Mouse (Mus musculus) midbrain, embryonic 12.5 days (tissue): ENCODE measurements around the gene Ckap2l. TPM values are rescaled to one million over a fixed set of nuclear protein-coding genes. Genes with fewer than 3 reads are reported as not detected.

Experiments used
- ATAC-seq: fragments of 200-750 bp; cut with Nextera tagmentation; 2 replicates; pipeline ENCODE4 v1.8.0; 2017; ENCODE audit warnings: low read depth, moderate TSS enrichment, moderate library complexity; ENCODE audit not compliant: low FRiP score
- H3K27ac ChIP-seq: fragments of 300-500 bp; sonication (generic); replicated peaks from 2 replicates; pipeline ENCODE4 v1.5.1; 2016; ENCODE audit warnings: mild to moderate bottlenecking
- H3K27me3 ChIP-seq: fragments of 300-500 bp; sonication (generic); 2 replicates; pipeline ENCODE4 v1.6.1; 2016; ENCODE audit warnings: mild to moderate bottlenecking
- H3K36me3 ChIP-seq: fragments of 300-500 bp; sonication (generic); 2 replicates; pipeline ENCODE4 v1.6.1; 2016
- H3K4me1 ChIP-seq: fragments of 300-500 bp; sonication (generic); 2 replicates; pipeline ENCODE4 v1.6.1; 2016
- H3K4me2 ChIP-seq: fragments of 300-500 bp; sonication (generic); replicated peaks from 2 replicates; pipeline ENCODE4 v1.6.1; 2016; ENCODE audit warnings: mild to moderate bottlenecking, moderate library complexity
- H3K4me3 ChIP-seq: fragments of 300-500 bp; sonication (generic); 2 replicates; pipeline ENCODE4 v1.5.1; 2016; ENCODE audit warnings: mild to moderate bottlenecking
- H3K9ac ChIP-seq: fragments of 300-500 bp; sonication (generic); replicated peaks from 2 replicates; pipeline ENCODE4 v1.6.1; 2016; ENCODE audit warnings: mild to moderate bottlenecking, moderate library complexity
- H3K9me3 ChIP-seq: fragments of 300-500 bp; sonication (generic); 2 replicates; pipeline ENCODE4 v1.6.1; 2016; ENCODE audit warnings: mild to moderate bottlenecking
- WGBS: fragments of 180-500 bp; shearing (Covaris S2); methylation state at CpG from one replicate; pipeline ENCODE4 v1.1.7; 2016; 5-methylcytosine and 5-hydroxymethylcytosine counted together
- polyA plus RNA-seq: library from polyadenylated mRNA; unstranded; fragments of >200 nt; fragmentation: Nextera tagmentation; extraction: Ambion mirVana; gene quantifications from 2 replicates; pipeline ENCODE4 v1.2.1, GENCODE M21; 2016

Gene Ckap2l
- polyA plus RNA-seq, 1 experiment from 2014 or later, result 46.0 TPM

DNA sequence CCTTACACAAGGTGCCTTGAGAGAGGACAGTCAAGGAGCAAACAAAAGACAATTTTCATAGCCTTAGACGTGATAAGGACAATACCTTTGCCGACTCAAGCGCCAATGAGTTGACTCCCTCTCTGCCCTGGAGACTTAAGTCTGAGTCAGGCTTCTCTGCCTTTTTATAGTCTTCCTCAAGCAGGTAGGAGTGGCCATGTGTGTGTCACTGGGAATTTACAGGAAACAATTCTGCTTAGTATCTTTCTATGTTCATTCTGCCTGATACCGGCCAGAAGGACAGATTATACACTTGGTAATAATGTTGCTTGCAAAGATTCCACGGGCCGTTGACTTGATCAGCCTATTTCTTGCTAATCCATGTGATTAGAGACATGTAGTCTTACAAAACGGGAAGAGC lies 12.8 kb upstream of the Ckap2l start, which contains the start of gene Il1a:
Gene Il1a (minus strand): TSS at position 137 of the 400 bp plus-strand sequence.
- Histone ChIP-seq H3K9ac (no peak within 1 kb of the TSS), H3K4me1 (peaks cover 4% of the 10 kb centered on the region; the same call in 1 of the 2 replicates), H3K4me3 (no peak within 1 kb of the TSS), H3K36me3 (no peaks in the 10 kb centered on the region), H3K27ac (no peak within 1 kb of the TSS), H3K27me3 (no peaks in the 10 kb centered on the region), H3K4me2 (no peak within 1 kb of the TSS), H3K9me3 (no peaks in the 10 kb centered on the region)
- ATAC-seq, result no peak
- 81% methylated on average over 7 of the region's 7 CpGs for WGBS

GRCm38 (mm10) chr2:129306020-129306419 lies 9.0 kb upstream of the Ckap2l start:
- Histone ChIP-seq H3K9ac (no peak overlapping the region), H3K27me3 (no peaks in the 10 kb centered on the region), H3K27ac (no peak overlapping the region), H3K4me1 (no peaks in the 10 kb centered on the region), H3K36me3 (no peaks in the 10 kb centered on the region), H3K4me3 (no peak overlapping the region), H3K4me2 (no peak overlapping the region), H3K9me3 (no peaks in the 10 kb centered on the region)
- 81% methylated on average over 4 of the region's 4 CpGs for WGBS
- no peak for ATAC-seq

DNA sequence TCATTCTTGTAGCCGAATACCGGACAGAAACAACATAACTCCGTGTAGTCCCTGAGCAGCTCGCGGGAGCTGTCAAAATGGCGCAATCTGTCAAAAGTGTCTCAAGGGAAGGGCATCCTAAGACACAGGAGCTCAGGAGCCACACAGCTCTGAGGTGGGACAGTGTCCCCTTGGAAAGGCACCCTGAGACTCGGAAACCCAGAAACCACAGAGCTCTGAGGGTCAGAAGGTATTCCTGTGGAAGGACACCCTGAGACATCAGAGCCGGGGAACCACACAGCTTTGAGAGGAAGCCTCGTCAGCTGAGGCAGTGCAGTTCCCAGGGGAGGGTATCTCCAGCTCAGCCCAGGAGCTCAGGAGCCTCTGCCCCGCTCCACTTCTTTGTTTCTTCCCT lies 574 bp upstream of the Ckap2l start:
- no peaks in the 10 kb centered on the region for H3K27me3 ChIP-seq
- H3K27ac ChIP-seq, result peak overlapping the region; percentile 93
- peak overlapping the region; percentile 79 for H3K4me2 ChIP-seq
- 3% methylated on average over 10 of the region's 10 CpGs for WGBS
- peaks cover 21% of the 10 kb centered on the region for H3K4me1 ChIP-seq
- peak overlapping the region; percentile 72 for H3K9ac ChIP-seq
- H3K9me3 ChIP-seq, result no peaks in the 10 kb centered on the region
- H3K4me3 ChIP-seq, result peak overlapping the region; percentile 85
- peak; percentile 67 for ATAC-seq
- peaks cover 9% of the 10 kb centered on the region; the same call in 1 of the 2 replicates for H3K36me3 ChIP-seq

GRCm38 (mm10) chr2:129296086-129296485 lies 926 bp downstream of the Ckap2l start:
- 69% methylated on average over 5 of the region's 5 CpGs for WGBS

DNA sequence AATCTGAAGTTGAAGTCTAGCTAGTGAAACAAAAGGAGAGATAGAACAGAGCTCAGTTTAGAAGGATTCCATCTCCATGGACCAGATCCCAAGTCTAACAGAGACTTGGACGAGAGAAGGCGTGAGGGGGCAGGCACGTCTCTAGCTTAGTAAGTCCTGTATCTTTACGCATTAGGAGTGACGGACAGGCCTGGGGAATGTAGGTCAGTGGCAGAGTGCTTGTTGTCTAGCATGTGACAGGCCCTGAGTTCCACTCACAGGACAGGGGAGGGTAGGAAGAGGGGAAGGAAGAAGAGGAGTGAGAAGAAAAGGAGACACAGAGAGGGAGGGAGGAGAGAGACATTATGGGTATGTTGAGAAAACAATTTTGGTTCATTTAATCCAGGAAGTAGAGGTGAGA lies 1.9 kb downstream of the Ckap2l start:
- Histone ChIP-seq H3K9me3 (no peaks in the 10 kb centered on the region), H3K4me3 (no peak overlapping the region), H3K27me3 (no peaks in the 10 kb centered on the region), H3K4me1 (peaks cover 21% of the 10 kb centered on the region), H3K36me3 (peaks cover 18% of the 10 kb centered on the region), H3K27ac (no peak overlapping the region), H3K9ac (no peak overlapping the region; the same call in 1 of the 2 replicates), H3K4me2 (no peak overlapping the region)
- whole genome bisulfite sequencing, result 95% methylated on average over 5 of the region's 5 CpGs
- no peak for ATAC-seq

More at GRCm38 (mm10) chr2:129296086-129296485, 926 bp downstream of the Ckap2l start:
- Histone ChIP-seq H3K4me2 (peak overlapping the region; percentile 62), H3K9ac (peak overlapping the region; percentile 73), H3K4me1 (peaks cover 21% of the 10 kb centered on the region), H3K36me3 (peaks cover 12% of the 10 kb centered on the region), H3K4me3 (peak overlapping the region; percentile 85), H3K27ac (no peak overlapping the region), H3K9me3 (no peaks in the 10 kb centered on the region), H3K27me3 (no peaks in the 10 kb centered on the region)
- no peak for ATAC-seq

DNA sequence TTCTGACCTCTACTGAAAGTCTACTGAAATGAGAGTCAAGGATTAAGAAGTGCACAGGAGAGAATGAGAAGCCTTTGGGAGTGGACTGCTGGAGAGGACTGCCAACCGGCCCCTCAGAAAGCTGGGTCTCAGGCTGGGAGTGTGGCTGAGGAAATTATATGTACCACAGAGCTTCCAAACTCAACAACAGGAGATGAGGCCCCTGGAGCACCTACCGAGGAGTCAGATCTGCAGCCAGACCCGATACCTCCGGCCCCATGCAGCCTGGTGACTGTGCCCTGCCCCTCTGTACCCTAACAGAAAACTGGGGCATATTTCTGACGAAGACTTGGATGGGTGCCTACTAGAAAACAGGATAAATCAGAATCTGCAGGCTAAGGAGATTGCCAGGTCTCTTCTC lies 23.2 kb downstream of the Ckap2l start:
- H3K36me3 ChIP-seq, result peaks cover 70% of the 10 kb centered on the region
- ATAC-seq, result no peak
- H3K27ac ChIP-seq, result no peak overlapping the region
- 97% methylated on average over 5 of the region's 5 CpGs for WGBS
- H3K4me2 ChIP-seq, result no peak overlapping the region
- H3K9me3 ChIP-seq, result no peaks in the 10 kb centered on the region
- no peaks in the 10 kb centered on the region for H3K4me1 ChIP-seq
- H3K4me3 ChIP-seq, result no peak overlapping the region
- no peaks in the 10 kb centered on the region for H3K27me3 ChIP-seq
- no peak overlapping the region for H3K9ac ChIP-seq

DNA sequence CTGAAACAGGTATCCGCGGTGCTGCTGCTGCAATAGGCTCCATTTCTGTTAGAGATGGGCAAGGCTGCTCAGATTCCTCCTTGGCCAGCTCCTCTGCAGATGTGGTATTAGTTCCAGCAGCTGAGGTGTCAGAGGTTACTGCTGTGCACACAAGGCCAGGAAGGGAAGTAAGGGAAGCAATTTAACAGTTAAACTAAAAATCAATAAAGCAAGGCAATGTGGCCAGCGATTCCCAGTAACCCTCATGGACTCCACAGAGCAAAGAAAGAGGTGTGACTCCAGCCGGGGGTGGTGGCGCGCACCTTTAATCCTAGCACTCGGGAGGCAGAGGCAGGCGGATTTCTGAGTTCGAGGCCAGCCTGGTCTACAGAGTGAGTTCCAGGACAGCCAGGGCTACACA lies 26.4 kb downstream of the Ckap2l start:
- Histone ChIP-seq H3K27me3 (no peaks in the 10 kb centered on the region), H3K27ac (no peak overlapping the region), H3K4me3 (no peak overlapping the region), H3K36me3 (peaks cover 82% of the 10 kb centered on the region), H3K9ac (no peak overlapping the region), H3K4me1 (no peaks in the 10 kb centered on the region), H3K4me2 (no peak overlapping the region), H3K9me3 (0 out of 2 replicates have a peak, but pooled peaks cover 5% of the 10 kb centered on the region)
- WGBS, result 87% methylated on average over 9 of the region's 9 CpGs
- no peak for ATAC-seq

GRCm38 (mm10) chr2:129269986-129270385 lies 27.0 kb downstream of the Ckap2l start:
- Histone ChIP-seq H3K27ac (no peak overlapping the region), H3K36me3 (peaks cover 77% of the 10 kb centered on the region), H3K4me3 (no peak overlapping the region), H3K4me2 (no peak overlapping the region), H3K9me3 (0 out of 2 replicates have a peak, but pooled peaks cover 5% of the 10 kb centered on the region), H3K27me3 (no peaks in the 10 kb centered on the region), H3K9ac (no peak overlapping the region), H3K4me1 (no peaks in the 10 kb centered on the region)
- ATAC-seq, result no peak
- WGBS, result 96% methylated on average over 5 of the region's 5 CpGs

DNA sequence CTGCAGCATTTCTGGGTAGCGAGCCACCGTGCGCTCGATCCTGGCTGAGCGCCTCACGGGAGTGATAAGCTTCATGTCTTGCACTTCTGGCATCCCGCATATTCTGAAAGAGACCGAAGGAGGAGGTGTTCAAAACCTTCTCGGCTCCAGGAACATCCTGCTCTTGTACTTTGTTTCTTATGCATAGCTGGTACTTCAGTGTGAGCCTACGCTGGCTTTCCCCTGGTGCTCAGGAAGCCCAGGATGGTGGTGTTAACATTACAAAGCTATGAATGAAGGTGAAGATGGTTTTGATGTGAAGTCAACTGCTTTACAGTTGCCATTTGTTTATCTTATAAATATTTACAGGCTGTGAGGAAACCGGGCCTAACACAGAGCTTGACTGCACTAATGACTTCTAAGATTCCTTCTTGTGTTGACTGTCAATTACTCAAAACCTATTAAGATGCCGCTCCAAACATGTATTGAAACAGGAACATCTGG lies 27.8 kb downstream of the Ckap2l start:
- Histone ChIP-seq H3K9ac (no peak overlapping the region), H3K27ac (no peak overlapping the region), H3K4me1 (no peaks in the 10 kb centered on the region), H3K27me3 (no peaks in the 10 kb centered on the region), H3K36me3 (peaks cover 72% of the 10 kb centered on the region), H3K4me3 (no peak overlapping the region), H3K9me3 (0 out of 2 replicates have a peak, but pooled peaks cover 5% of the 10 kb centered on the region), H3K4me2 (no peak overlapping the region)
- 98% methylated on average over 12 of the region's 12 CpGs for WGBS
- ATAC-seq, result no peak

- 96% methylated on average over 5 of the region's 5 CpGs for WGBS
- Histone ChIP-seq H3K4me3 (no peak overlapping the region), H3K9ac (no peak overlapping the region), H3K9me3 (0 out of 2 replicates have a peak, but pooled peaks cover 5% of the 10 kb centered on the region), H3K4me1 (no peaks in the 10 kb centered on the region), H3K4me2 (no peak overlapping the region), H3K27me3 (no peaks in the 10 kb centered on the region), H3K36me3 (peaks cover 59% of the 10 kb centered on the region), H3K27ac (no peak overlapping the region)
- ATAC-seq, result no peak
These were observed 29.3 kb downstream of the Ckap2l start for GRCm38 (mm10) chr2:129267738-129268137.

- H3K27ac ChIP-seq, result no peak overlapping the region
- no peaks in the 10 kb centered on the region for H3K4me1 ChIP-seq
- peaks cover 41% of the 10 kb centered on the region for H3K36me3 ChIP-seq
- no peak overlapping the region for H3K4me2 ChIP-seq
- WGBS, result 90% methylated on average over 7 of the region's 7 CpGs
- H3K27me3 ChIP-seq, result no peaks in the 10 kb centered on the region
- 0 out of 2 replicates have a peak, but pooled peaks cover 5% of the 10 kb centered on the region for H3K9me3 ChIP-seq
- no peak for ATAC-seq
- H3K9ac ChIP-seq, result no peak overlapping the region
- H3K4me3 ChIP-seq, result no peak overlapping the region
These were observed 31.7 kb downstream of the Ckap2l start for GRCm38 (mm10) chr2:129265316-129265715.

DNA sequence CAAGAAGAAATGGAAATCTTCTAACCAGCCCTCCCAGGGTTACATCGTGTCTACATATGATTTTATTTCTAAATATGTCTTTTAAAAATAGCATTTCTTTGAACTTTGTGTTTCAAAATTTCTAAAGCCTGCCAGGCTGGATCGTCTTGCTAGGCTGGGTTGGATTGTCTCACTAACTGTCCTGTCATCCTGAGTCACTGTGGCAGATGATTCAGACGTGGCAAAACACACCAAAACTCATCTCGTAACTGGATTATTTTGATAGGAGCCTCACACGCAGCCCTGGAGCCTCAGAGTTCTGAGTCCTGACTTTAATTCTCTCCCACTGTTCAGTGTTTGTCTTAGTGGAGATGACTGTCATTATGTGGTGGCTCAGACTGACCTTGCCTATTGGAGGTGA lies 33.9 kb downstream of the Ckap2l start:
- WGBS, result 79% methylated on average over 5 of the region's 5 CpGs
- H3K9me3 ChIP-seq, result 0 out of 2 replicates have a peak, but pooled peaks cover 5% of the 10 kb centered on the region
- H3K9ac ChIP-seq, result no peak overlapping the region
- H3K36me3 ChIP-seq, result peaks cover 18% of the 10 kb centered on the region
- H3K4me1 ChIP-seq, result no peaks in the 10 kb centered on the region
- no peak overlapping the region for H3K4me3 ChIP-seq
- no peak overlapping the region for H3K4me2 ChIP-seq
- no peak overlapping the region for H3K27ac ChIP-seq
- no peaks in the 10 kb centered on the region for H3K27me3 ChIP-seq
- no peak for ATAC-seq
